Comparison of ENCODE assay signal across 26 mouse cellular contexts in genomic region chr13:31897493-31897892, GRCm38 (mm10).
"Had no signal": no experiment of that assay in that cellular context is flagged by ENCODE, and none has a peak within 500 bp of the region (broad histone marks: within the 10 kb centered on the region; RNA-seq: fewer than 3 reads in every experiment).

No protein-coding gene starts in this region.

- H3K4me1 ChIP-seq: embryonic facial prominence, embryonic 12.5 days; embryonic facial prominence, embryonic 13.5 days; embryonic facial prominence, embryonic 15.5 days; forebrain, embryonic 10.5 days; forebrain, embryonic 12.5 days; forebrain, embryonic 13.5 days; forebrain, embryonic 15.5 days; heart, embryonic 10.5 days had no signal

- H3K9ac ChIP-seq: embryonic facial prominence, embryonic 12.5 days; embryonic facial prominence, embryonic 13.5 days; embryonic facial prominence, embryonic 15.5 days; forebrain, embryonic 12.5 days; forebrain, embryonic 13.5 days; forebrain, embryonic 15.5 days; forebrain, postnatal 0 days had no signal

- H3K36me3 ChIP-seq: embryonic facial prominence, embryonic 10.5 days; embryonic facial prominence, embryonic 12.5 days; embryonic facial prominence, embryonic 13.5 days; embryonic facial prominence, embryonic 15.5 days; forebrain, embryonic 10.5 days; forebrain, embryonic 12.5 days; forebrain, embryonic 15.5 days; heart, embryonic 10.5 days had no signal

- H3K9me3 ChIP-seq: embryonic facial prominence, embryonic 10.5 days; embryonic facial prominence, embryonic 12.5 days; embryonic facial prominence, embryonic 13.5 days; embryonic facial prominence, embryonic 15.5 days; forebrain, embryonic 10.5 days; forebrain, embryonic 12.5 days; forebrain, embryonic 13.5 days; forebrain, embryonic 15.5 days; heart, embryonic 10.5 days had no signal

- DNase-seq: cerebellum, adult 9-10 months; cerebellum, adult 9-11 months; cerebellum, postnatal 10 days; cerebellum, postnatal 14 days; cerebellum, postnatal 25 days; cerebellum, postnatal 36 days; embryo, embryonic 11 days; forebrain, postnatal 0 days; gastrocnemius, adult 2 months; gastrocnemius, postnatal 10 days; gastrocnemius, postnatal 14 days; gastrocnemius, postnatal 25 days; gastrocnemius, postnatal 36 days; heart, adult 18-20 months had no signal

- ATAC-seq: forebrain, embryonic 13.5 days; forebrain, embryonic 14.5 days; forebrain, embryonic 15.5 days; forebrain, embryonic 16.5 days; forebrain, postnatal 0 days had no signal

- H3K4me3 ChIP-seq: embryonic facial prominence, embryonic 10.5 days; embryonic facial prominence, embryonic 12.5 days; embryonic facial prominence, embryonic 13.5 days; embryonic facial prominence, embryonic 15.5 days; erythroblast, embryonic 14.5 days; forebrain, embryonic 10.5 days; forebrain, embryonic 12.5 days; forebrain, embryonic 13.5 days; forebrain, embryonic 15.5 days; gastrocnemius, adult 2 months; heart, embryonic 10.5 days had no signal

- H3K27me3 ChIP-seq: embryonic facial prominence, embryonic 12.5 days; embryonic facial prominence, embryonic 13.5 days; embryonic facial prominence, embryonic 15.5 days; forebrain, embryonic 12.5 days; forebrain, embryonic 13.5 days; forebrain, embryonic 15.5 days had no signal

- H3K27ac ChIP-seq: embryonic facial prominence, embryonic 10.5 days; embryonic facial prominence, embryonic 12.5 days; embryonic facial prominence, embryonic 13.5 days; embryonic facial prominence, embryonic 15.5 days; forebrain, embryonic 10.5 days; forebrain, embryonic 12.5 days; forebrain, embryonic 13.5 days; forebrain, embryonic 15.5 days; gastrocnemius, adult 2 months; heart, embryonic 10.5 days had no signal

- H3K4me2 ChIP-seq: embryonic facial prominence, embryonic 12.5 days; embryonic facial prominence, embryonic 13.5 days; embryonic facial prominence, embryonic 15.5 days; forebrain, embryonic 12.5 days; forebrain, embryonic 13.5 days; forebrain, embryonic 15.5 days had no signal
